Mouse (Mus musculus) olfactory bulb, adult 2 months (tissue): ENCODE measurements at regions not wholly inside any gene's neighbourhood (a gene's known extent, or its start where the extent isn't known, plus 50 kb on each side); places are given as distances from the start of the nearest gene placed in this dataset.

ENCODE experiments used
- CTCF ChIP-seq: fragments of 200-500 bp; IDR thresholded peaks from 2 replicates; pipeline ENCODE4 v1.5.1; 2012; ENCODE audit warnings: low read depth, mild to moderate bottlenecking, low read length, moderate library complexity; ENCODE audit not compliant: insufficient read depth
- POLR2A ChIP-seq: fragments of 200-500 bp; IDR thresholded peaks from 2 replicates; pipeline ENCODE4 v1.6.1; 2012; ENCODE audit warnings: mild to moderate bottlenecking, low read depth, low read length, moderate library complexity; ENCODE audit not compliant: insufficient read depth

- TF ChIP-seq CTCF (no peak), POLR2A (no peak)
These were observed 608.5 kb downstream of the Gm826 start for GRCm38 (mm10) chr2:159725158-159726076.
